Mouse (Mus musculus) hindbrain, embryonic 14.5 days (tissue): Measurements from ENCODE around the gene Ppard. TPM values are rescaled to one million over a fixed set of nuclear protein-coding genes. Genes with fewer than 3 reads are reported as not detected.

Source experiments
- polyA plus RNA-seq: library from polyadenylated mRNA; unstranded; fragments of >200 nt; fragmentation: Nextera tagmentation; extraction: Ambion mirVana; gene quantifications from 2 replicates; pipeline ENCODE4 v1.2.1, GENCODE M21; 2014

Gene Ppard
- polyA plus RNA-seq, 1 experiment from 2014 or later = 1.6 TPM

Other genes with a start within 250 kb of the Ppard start
- 0.94 and 1.6 TPM in 2 replicates for gene Tcp11, start 152.1 kb upstream of the Ppard start, polyA plus RNA-seq
- 4.7 and 6.6 TPM in 2 replicates for gene Scube3, start 90.6 kb upstream of the Ppard start, polyA plus RNA-seq
- gene Zfp523, start 55.6 kb upstream of the Ppard start, polyA plus RNA-seq = 40.9 and 41.3 TPM in 2 replicates
- gene Def6, start 24.9 kb upstream of the Ppard start, polyA plus RNA-seq = 4.3 and 6.5 TPM in 2 replicates
- gene Fance, start 80.8 kb downstream of the Ppard start, polyA plus RNA-seq = 22.0 and 22.6 TPM in 2 replicates
- 370 and 441 TPM in 2 replicates for gene Rpl10a, start 95.8 kb downstream of the Ppard start, polyA plus RNA-seq
- gene Tead3, start 118.1 kb downstream of the Ppard start, polyA plus RNA-seq = 1.3 and 1.4 TPM in 2 replicates
- 1.2 and 1.7 TPM in 2 replicates for gene Tulp1, start 132.5 kb downstream of the Ppard start, polyA plus RNA-seq